Mouse (Mus musculus): Measurements from ENCODE around the gene 1700001K19Rik.
"Not testable (repeated sequence)": the region's sequence is repeated elsewhere in the genome, so short reads cannot be mapped to it uniquely, and the experiment has no call there.

1700001K19Rik gene

DNA sequence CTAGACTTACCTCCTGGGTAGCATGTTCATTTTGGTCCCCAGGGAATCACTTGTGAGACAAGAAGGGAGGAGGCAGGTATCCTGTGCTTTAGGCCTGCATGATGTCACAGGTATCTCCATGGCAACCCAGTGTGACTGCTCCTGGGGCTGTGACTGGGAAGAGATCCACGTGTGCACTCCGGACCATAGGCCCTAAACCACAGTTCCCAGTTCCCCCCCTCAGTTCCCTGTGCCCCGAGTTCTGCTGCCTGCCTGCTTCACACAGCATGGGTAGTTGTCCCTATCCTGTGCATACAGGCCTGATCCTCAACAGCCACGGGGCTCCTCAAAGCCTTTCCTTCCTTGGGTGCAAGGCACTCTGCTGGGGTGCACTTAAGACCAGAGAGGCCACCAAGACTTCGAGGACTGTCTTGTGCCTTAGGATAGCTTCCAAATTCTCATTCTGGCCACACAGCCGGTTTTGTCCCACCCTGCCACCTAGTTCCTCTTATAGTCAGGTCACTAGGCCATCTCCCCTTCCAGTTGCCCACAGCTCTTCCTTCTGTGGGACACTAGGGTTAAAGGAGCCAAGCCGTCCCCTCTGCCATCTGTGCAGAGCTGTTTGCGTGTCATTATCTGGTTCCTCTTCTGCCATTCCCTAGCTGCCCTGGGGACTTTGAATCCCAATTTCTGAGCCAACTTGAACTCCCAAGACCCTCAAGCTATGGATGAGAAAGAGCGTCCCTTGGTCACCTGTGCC lies at the start of gene 1700001K19Rik:
1700001K19Rik (minus strand) TSS at position 59 of the 739 bp plus-strand sequence.
- no peak for DNase-seq (ENCODE audit: low spot score)

- DNase-seq (ENCODE audit: low spot score) = no peak
Observed at GRCm38 (mm10) chr12:110726428-110726827, 44.0 kb upstream of the 1700001K19Rik start.

DNA sequence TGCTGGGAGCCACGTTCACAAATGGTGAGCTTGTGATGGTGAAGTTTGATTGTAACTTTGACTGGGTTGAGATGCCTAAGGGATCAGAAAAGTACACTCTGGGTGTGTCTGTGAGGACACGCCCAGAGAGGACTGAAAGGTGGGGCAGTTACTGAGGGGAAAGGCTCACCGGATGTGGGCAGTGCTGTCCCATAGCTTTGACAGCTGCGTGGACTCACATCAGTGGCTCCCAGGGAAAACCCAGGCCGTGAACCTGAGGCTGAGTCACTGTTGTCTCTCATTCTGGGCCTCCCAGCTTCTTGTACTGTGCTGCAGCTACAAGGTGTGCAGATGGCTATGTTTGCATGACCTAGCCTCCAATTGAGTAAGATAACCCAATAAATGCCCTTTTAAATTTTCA lies 43.1 kb upstream of the 1700001K19Rik start:
- no peak for DNase-seq (ENCODE audit: low spot score)

- DNase-seq (ENCODE audit: low spot score) = no peak
Observed at GRCm38 (mm10) chr12:110725051-110725450, 42.6 kb upstream of the 1700001K19Rik start.

GRCm38 (mm10) chr12:110716004-110716403 lies 33.6 kb upstream of the 1700001K19Rik start:
- DNase-seq (ENCODE audit: low spot score) = no peak

DNA sequence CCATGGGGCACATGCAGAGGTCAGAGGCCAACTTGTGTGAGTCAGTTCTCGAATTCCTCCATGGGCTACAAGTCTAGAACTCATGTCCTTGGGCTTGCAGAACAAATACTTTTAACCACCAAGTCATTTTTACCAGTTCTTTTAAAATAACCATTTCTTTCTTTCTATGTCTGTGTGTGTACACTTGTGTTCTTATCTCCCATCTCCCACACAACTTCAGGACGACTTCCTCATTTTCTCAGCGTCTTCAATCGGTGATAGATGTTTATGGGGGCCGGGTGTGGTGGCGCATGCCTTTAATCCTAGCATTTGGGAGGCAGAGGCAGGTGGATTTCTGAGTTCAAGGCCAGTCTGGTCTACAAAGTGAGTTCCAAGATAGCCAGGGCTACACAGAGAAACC lies 31.8 kb upstream of the 1700001K19Rik start:
- DNase-seq (ENCODE audit: low spot score) = no peak

DNA sequence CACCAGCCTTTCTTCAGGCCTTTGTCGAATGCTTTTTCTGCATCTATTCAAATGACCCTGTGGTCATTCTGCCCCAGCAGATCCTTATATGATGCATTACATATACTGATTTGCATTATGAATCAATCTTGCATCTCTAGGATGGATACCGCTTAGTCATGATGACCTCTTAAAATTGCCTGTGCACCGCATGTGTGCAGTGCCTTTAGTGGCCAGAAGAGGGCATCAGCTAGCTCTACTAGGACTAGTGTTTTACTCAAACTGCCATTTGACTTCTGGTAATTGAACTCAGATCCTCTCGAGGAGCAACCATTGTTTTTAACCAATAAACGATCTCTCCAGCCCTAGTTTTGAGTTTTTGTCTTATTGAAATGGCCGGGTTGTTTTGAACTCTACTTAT lies 31.4 kb upstream of the 1700001K19Rik start:
- no peak for DNase-seq (ENCODE audit: low spot score)

GRCm38 (mm10) chr12:110711270-110711669 lies 28.9 kb upstream of the 1700001K19Rik start:
- DNase-seq (ENCODE audit: low spot score) = no peak

- no peak for DNase-seq (ENCODE audit: low spot score)
Observed at GRCm38 (mm10) chr12:110707451-110707850, 25.0 kb upstream of the 1700001K19Rik start.

- DNase-seq (ENCODE audit: low spot score) = no peak
Observed at GRCm38 (mm10) chr12:110706337-110707231, 24.2 kb upstream of the 1700001K19Rik start.

- not testable (repeated sequence) for DNase-seq (ENCODE audit: low spot score)
Observed at GRCm38 (mm10) chr12:110705419-110705818, 23.0 kb upstream of the 1700001K19Rik start.

DNA sequence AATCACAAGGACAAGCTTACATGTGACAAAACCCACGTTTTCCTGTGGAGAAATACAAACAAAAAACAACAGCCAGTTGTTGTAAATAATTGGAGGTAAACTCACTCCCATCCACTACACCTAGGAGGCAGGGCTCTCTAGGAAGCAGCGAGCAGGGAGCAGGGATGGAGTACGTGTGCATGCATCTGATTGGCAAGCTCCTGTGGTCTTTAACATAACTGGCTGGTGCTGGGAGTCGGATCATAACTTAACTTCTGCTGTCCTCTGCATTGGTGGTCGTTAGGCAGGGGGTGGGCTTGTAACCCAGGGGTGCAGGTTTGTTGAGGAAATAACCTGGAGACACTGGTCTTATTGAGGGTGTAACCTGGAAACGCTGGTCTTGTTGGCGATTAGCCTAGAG lies 21.3 kb upstream of the 1700001K19Rik start:
- DNase-seq (ENCODE audit: low spot score) = no peak

- DNase-seq (ENCODE audit: low spot score) = peak; percentile 61
Observed at GRCm38 (mm10) chr12:110703008-110703471, 20.6 kb upstream of the 1700001K19Rik start.

DNA sequence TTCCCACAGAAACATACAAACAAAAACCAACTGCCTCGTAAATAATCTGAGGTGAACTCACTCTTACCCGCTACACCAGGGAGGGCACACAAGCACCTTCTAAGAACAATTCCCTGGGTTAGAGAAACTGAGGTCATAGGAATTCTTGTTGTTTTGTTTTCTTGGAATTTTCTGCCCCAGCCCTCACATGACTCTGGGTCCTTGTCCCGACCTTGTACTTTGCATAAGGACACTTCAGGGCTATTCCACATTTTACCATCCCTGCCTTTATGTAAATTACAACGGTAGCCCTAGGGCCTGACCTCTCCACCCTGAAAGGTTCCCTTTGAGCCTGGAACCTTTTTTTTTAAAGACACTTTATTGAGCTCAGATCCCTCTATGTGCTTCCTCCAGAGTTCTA lies 20.1 kb upstream of the 1700001K19Rik start, which contains the start of gene Hsp90aa1:
Hsp90aa1 (minus strand) TSS at position 173 of the 400 bp plus-strand sequence.
- DNase-seq (ENCODE audit: low spot score) = no peak

DNA sequence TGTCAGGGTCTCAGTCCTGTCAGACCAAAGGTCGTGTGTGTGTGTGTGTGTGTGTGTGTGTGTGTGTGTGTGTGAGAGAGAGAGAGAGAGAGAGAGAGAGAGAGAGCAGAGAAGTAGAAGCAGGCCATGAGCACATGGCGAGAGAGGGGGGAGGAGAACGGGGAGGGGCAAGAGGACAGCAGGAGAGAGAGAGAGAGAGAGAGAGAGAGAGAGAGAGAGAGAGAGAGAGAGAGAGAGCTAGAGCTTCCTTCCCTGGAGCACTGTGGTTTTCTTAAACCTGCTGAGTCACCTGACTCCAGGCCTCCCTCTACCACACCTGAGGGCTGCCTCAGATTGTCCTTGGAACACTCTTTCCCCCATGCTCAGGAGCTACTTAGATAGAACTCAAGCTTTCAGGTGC lies 18.9 kb upstream of the 1700001K19Rik start:
- not testable (repeated sequence) for DNase-seq (ENCODE audit: low spot score)

- no peak for DNase-seq (ENCODE audit: low spot score)
Observed at GRCm38 (mm10) chr12:110700730-110701129, 18.3 kb upstream of the 1700001K19Rik start.

- no peak for DNase-seq (ENCODE audit: low spot score)
Observed at GRCm38 (mm10) chr12:110699171-110699547, 16.7 kb upstream of the 1700001K19Rik start.

DNA sequence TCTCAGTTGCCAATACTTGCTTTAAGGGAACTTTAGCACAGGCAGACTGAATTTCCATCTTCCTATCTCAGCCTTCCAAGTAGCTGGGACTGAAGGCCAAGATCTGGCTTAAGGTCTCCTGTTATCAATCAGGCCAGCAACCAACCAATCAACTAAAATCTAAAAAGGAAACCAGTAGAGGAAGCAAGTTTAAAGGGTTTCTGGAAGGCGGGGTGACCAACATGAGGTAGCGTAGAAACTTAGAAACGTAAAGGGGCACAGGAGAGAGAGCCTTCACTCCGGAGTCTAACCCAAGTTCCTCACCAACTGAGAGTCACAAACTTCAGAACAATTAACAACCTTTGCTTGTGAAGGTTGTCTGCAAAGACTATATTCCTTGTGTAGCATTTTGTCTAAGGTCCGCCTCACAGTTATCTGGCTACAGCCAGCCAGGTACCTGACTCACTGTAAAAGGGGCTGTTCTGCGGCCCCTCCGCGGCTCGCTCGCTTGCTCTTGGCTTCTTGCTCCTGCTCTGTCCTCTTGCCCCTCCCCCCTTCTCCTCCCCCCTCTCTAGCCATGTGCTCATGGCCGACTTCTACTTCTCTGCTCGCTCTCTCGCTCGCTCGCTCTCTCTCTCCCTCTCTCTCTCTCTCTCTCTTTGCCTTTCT lies 16.2 kb upstream of the 1700001K19Rik start:
- DNase-seq (ENCODE audit: low spot score) = no peak

- DNase-seq (ENCODE audit: low spot score) = no peak
Observed at GRCm38 (mm10) chr12:110698080-110698479, 15.7 kb upstream of the 1700001K19Rik start.

DNA sequence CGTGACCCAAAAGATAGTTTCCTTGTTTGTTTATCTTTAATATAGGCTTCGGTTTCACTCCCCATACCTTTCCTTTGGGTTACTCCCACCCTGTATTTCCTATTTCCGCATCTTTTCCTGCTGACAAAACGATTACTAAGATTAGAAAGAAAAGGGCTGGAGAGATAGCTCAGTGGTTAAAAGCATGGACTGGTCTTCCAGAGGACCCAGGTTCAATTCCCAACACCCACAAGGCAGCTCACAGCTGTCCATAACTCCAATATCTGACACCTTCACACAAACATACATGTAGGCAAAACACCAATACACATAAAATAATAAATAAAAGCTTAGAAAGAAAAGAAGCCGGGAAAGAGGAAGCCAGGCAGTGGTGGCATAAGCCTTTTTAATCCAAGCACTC lies 15.0 kb upstream of the 1700001K19Rik start:
- no peak for DNase-seq (ENCODE audit: low spot score)

- DNase-seq (ENCODE audit: low spot score) = no peak
Observed at GRCm38 (mm10) chr12:110696975-110697400, 14.6 kb upstream of the 1700001K19Rik start.
